Mouse (Mus musculus) liver, embryonic 11.5 days (tissue): ENCODE data around the gene Reep6. TPM values are rescaled to one million over a fixed set of nuclear protein-coding genes. Genes with fewer than 3 reads are reported as not detected.

Source experiments
- ATAC-seq: fragments of 200-750 bp; cut with Nextera tagmentation; replicated peaks from 2 replicates; pipeline ENCODE4 v1.8.0; 2017; ENCODE audit warnings: moderate number of reproducible peaks, mild to moderate bottlenecking, moderate TSS enrichment, moderate library complexity; ENCODE audit not compliant: low FRiP score
- DNase-seq: peaks from one replicate; pipeline ENCODE4 v3.0.0-alpha.2; 2017; ENCODE audit warnings: low spot score
- H3K27ac ChIP-seq: fragments of 300-500 bp; sonication (generic); 2 replicates; pipeline ENCODE4 v1.5.1; 2014; ENCODE audit warnings: mild to moderate bottlenecking, low read depth, low read length, control low read depth
- H3K27me3 ChIP-seq: fragments of 300-500 bp; sonication (generic); replicated peaks from 2 replicates; pipeline ENCODE4 v1.6.1; 2014; ENCODE audit warnings: low read length, mixed read lengths; ENCODE audit not compliant: control insufficient read depth, insufficient read depth
- H3K36me3 ChIP-seq: fragments of 300-500 bp; sonication (generic); 2 replicates; pipeline ENCODE4 v1.6.1; 2014; ENCODE audit warnings: mild to moderate bottlenecking, low read length, moderate library complexity, mixed read lengths; ENCODE audit not compliant: control insufficient read depth, insufficient read depth
- H3K4me1 ChIP-seq: fragments of 300-500 bp; sonication (generic); replicated peaks from 2 replicates; pipeline ENCODE4 v1.6.1; 2014; ENCODE audit warnings: low read length, mixed read lengths; ENCODE audit not compliant: control insufficient read depth, insufficient read depth
- H3K4me2 ChIP-seq: fragments of 300-500 bp; sonication (generic); 2 replicates; pipeline ENCODE4 v1.6.1; 2014; ENCODE audit warnings: mild to moderate bottlenecking, control low read depth, moderate library complexity
- H3K4me3 ChIP-seq: fragments of 300-500 bp; sonication (generic); 2 replicates; pipeline ENCODE4 v1.5.1; 2014; ENCODE audit warnings: low read depth, low read length, control low read depth
- H3K9ac ChIP-seq: fragments of 300-500 bp; sonication (generic); 2 replicates; pipeline ENCODE4 v1.6.1; 2014; ENCODE audit warnings: low read depth, low read length, control low read depth
- H3K9me3 ChIP-seq: fragments of 300-500 bp; sonication (generic); 2 replicates; pipeline ENCODE4 v1.6.1; 2016; ENCODE audit warnings: low read length, inconsistent platforms, mixed read lengths; ENCODE audit not compliant: control insufficient read depth
- WGBS: fragments of 180-500 bp; shearing (Covaris S2); extraction: QIAGEN DNeasy Blood & Tissue Kit; methylation state at CpG from one replicate; pipeline ENCODE4 v1.1.7; 2014; 5-methylcytosine and 5-hydroxymethylcytosine counted together
- polyA plus RNA-seq: library from polyadenylated mRNA; unstranded; fragments of >200 nt; fragmentation: Nextera tagmentation; extraction: Ambion mirVana; gene quantifications from 2 replicates; pipeline ENCODE4 v1.2.1, GENCODE M21; 2014

Gene Reep6
- polyA plus RNA-seq, 1 experiment from 2014 or later: 76.1 TPM

DNA sequence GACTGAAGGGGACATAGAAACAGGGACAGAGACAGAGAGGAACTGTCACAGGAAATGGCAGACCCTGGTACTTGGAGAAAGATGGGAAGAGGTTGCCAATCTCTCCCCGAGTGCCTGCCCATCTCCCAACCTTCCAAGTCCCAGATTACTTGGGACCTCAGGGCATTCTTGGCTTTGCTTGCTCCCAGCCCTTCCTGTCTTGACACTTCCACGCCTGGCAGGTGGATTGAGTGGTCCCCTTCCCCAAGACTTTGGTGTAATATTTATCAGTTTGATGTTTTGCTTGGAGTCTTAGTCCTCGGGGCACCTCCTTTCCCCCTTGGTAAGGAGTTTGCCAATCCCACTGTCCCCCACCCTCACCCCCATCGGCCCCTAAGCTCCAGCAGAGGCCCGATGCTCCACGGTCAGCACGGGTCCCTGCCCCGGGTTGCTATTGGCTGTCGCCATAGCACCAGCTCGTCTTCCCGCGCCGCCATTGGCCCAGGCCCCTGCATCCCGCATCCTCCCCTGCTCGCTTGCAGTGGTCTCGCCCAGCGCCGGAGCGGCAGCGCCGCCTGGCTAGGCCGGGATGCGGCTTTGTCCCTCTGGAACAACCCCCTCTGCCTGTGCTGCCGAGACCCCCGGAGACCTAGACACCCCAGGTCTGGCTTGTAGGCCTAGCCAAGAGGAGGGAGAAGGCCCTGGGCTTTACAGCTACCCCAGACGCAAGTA, 31.0 kb upstream of the Reep6 start:
- no peaks in the 10 kb centered on the region for H3K9me3 ChIP-seq
- no peak overlapping the region for H3K4me3 ChIP-seq
- H3K27ac ChIP-seq: no peak overlapping the region
- no peak overlapping the region for H3K9ac ChIP-seq
- ATAC-seq: no peak
- H3K36me3 ChIP-seq: peaks cover 11% of the 10 kb centered on the region
- no peak for DNase-seq
- H3K4me2 ChIP-seq: no peak overlapping the region
- peaks cover 20% of the 10 kb centered on the region for H3K4me1 ChIP-seq
- H3K27me3 ChIP-seq: peaks cover 58% of the 10 kb centered on the region
- WGBS: 7% methylated on average over 26 of the region's 26 CpGs

DNA sequence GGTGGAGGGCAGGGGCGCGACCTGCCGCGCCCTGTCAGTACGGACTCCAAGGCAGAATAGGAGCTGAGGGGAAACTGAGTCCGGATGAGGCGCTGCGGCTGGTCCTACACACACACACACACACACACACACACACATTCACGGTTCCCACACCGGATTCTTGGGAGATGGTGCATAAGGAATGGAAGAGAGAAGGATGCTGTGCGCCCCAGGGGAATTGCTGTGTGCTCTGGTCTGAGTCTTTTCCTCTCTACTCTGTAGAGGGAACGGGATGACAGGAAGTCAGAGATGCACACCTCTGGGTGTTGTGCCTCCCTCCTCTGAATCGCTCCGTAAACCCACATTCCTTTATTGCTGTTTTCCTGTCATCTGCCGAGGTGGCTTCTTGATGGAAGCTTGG, 30.5 kb upstream of the Reep6 start:
- H3K27me3 ChIP-seq: peaks cover 61% of the 10 kb centered on the region
- peaks cover 14% of the 10 kb centered on the region for H3K4me1 ChIP-seq
- no peak for DNase-seq
- no peak overlapping the region for H3K4me2 ChIP-seq
- no peak overlapping the region for H3K4me3 ChIP-seq
- H3K9me3 ChIP-seq: no peaks in the 10 kb centered on the region
- ATAC-seq: no peak
- no peak overlapping the region for H3K27ac ChIP-seq
- H3K36me3 ChIP-seq: peaks cover 5% of the 10 kb centered on the region
- no peak overlapping the region for H3K9ac ChIP-seq
- 23% methylated on average over 15 of the region's 15 CpGs for whole genome bisulfite sequencing

DNA sequence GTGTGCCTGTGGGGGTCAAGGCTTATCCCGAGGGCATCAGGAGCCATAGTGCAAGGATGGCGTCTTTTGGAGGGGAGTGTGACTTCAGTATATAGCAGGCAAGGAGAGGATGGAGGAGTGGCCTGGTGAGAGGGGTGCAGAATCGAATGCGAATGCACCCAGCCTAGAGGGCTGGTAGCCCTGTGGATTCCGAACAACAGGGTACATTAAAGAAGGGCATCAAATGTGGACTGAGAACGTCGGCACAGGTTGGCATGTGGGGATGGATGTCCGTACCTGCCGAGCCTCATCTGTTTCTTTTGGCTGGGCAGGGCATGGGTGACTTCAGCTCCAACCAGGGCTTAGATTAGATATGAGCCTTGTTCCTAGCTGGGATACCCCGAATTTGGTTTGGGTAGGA, 29.9 kb upstream of the Reep6 start:
- Histone ChIP-seq H3K9ac (no peak overlapping the region), H3K36me3 (no peaks in the 10 kb centered on the region), H3K4me3 (no peak overlapping the region), H3K4me1 (peaks cover 10% of the 10 kb centered on the region), H3K9me3 (no peaks in the 10 kb centered on the region), H3K4me2 (no peak overlapping the region), H3K27ac (no peak overlapping the region), H3K27me3 (peaks cover 66% of the 10 kb centered on the region)
- no peak for DNase-seq
- ATAC-seq: no peak
- WGBS: 48% methylated on average over 10 of the region's 10 CpGs

DNA sequence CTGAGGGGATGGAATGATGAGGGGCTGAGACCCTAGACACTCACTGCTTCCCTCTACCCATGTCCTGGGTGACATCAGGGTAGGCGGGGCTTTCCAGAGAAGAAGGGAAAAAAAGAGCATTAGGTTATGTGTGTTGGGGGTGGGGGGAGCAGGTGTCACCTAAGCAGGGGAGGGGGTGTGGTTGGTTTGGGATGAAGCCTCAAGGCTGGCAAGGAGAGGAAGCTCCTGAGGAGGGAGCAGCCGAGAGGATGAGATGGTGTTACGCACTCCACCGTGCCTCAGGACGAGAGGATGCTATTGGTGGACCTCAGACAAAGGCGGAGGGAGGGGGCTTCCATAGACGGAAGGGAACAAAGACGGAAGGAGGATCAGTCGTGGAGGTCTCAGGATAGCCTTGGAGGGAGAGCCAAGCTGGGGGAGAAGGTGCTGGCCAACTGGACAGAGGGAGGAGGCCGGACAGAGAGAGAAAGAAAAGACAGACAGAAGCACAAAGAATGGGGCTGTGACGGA, 29.0 kb upstream of the Reep6 start:
- Histone ChIP-seq H3K36me3 (no peaks in the 10 kb centered on the region), H3K9ac (no peak overlapping the region), H3K27ac (no peak overlapping the region), H3K27me3 (peaks cover 75% of the 10 kb centered on the region), H3K4me3 (no peak overlapping the region), H3K4me2 (no peak overlapping the region), H3K4me1 (peaks cover 6% of the 10 kb centered on the region), H3K9me3 (no peaks in the 10 kb centered on the region)
- ATAC-seq (no peak), DNase-seq (no peak)
- 28% methylated on average over 11 of the region's 11 CpGs for WGBS

DNA sequence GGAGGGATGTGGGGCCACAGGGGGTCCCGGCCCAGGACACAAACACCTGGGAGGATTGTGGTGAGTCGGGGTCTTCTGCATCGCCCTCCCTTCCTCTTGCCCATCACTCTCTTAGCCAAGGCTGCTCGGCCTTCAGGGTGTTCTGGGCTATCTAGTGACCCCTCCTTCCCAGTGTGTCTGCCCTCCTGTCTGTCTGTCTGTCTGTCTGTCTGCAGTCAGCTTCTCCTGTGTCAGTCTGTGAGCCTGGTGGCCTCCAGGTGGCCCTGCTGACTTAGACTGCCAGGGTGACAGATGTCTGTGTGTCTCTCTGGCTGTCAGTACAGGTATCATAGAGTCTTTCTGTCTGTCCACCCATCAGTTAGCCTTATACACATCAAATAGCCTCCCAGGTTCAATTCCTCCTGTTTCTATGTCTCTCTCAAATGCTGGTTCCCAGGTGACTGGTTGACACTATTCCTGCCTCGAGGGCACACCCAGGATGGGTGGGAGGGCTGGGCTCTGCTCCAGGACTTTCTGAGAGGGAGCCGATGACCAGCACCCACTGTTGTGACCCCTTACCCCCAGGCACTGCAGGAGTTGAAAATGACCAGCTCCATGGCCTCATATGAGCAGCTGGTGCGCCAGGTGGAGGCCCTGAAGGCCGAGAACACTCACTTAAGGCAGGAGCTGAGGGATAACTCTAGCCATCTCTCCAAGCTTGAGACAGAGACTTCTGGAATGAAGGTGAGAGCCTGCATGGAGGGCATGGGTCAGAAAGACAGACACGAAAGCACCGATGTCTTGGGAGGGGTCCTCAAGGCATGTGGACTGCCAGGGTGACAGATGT, 28.3 kb upstream of the Reep6 start:
- Histone ChIP-seq H3K4me3 (no peak overlapping the region), H3K4me2 (no peak overlapping the region), H3K4me1 (peaks cover 3% of the 10 kb centered on the region; the same call in 1 of the 2 replicates), H3K36me3 (no peaks in the 10 kb centered on the region), H3K9ac (no peak overlapping the region), H3K27ac (no peak overlapping the region), H3K27me3 (peaks cover 83% of the 10 kb centered on the region), H3K9me3 (no peaks in the 10 kb centered on the region)
- ATAC-seq: no peak
- WGBS: 78% methylated on average over 10 of the region's 10 CpGs
- DNase-seq: no peak

DNA sequence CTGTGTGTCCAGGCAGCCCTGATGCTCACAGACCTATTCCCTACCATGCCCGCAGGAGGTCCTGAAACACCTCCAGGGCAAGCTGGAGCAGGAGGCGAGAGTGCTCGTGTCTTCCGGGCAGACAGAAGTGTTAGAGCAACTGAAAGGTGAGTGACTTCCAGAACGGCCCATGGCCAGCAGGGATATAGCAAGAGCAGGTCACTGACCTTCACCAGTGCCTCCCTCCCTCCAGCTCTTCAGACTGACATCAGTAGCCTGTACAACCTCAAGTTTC, 27.7 kb upstream of the Reep6 start:
- no peaks in the 10 kb centered on the region for H3K36me3 ChIP-seq
- H3K27me3 ChIP-seq: peaks cover 88% of the 10 kb centered on the region
- peaks cover 3% of the 10 kb centered on the region; the same call in 1 of the 2 replicates for H3K4me1 ChIP-seq
- H3K9me3 ChIP-seq: no peaks in the 10 kb centered on the region
- no peak overlapping the region for H3K4me3 ChIP-seq
- ATAC-seq (no peak), DNase-seq (no peak)
- H3K27ac ChIP-seq: no peak overlapping the region
- no peak overlapping the region for H3K4me2 ChIP-seq
- WGBS: 58% methylated on average over 5 of the region's 5 CpGs
- no peak overlapping the region for H3K9ac ChIP-seq

DNA sequence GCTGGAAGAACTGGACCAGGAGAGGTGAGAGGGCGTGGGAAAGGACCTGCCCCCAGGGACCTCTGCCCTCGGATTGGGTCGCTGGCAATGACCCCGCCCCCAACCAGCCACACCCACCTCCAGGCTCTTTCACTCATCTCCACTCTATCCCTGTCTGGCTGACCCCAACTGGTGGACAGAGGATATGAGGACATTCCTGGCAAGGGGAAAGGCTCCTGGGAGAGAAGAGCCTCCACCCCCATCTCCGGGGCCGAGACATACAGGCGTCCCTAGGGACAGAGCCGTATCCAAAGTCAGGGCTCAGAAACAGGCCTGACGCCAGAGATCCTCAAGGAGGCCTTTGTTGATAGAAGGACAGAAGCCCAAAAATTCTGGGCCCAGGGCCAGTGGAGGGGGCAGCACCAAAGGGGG, 27.3 kb upstream of the Reep6 start:
- H3K4me3 ChIP-seq: no peak overlapping the region
- WGBS: 26% methylated on average over 9 of the region's 9 CpGs
- H3K36me3 ChIP-seq: no peaks in the 10 kb centered on the region
- DNase-seq (no peak), ATAC-seq (no peak)
- H3K9me3 ChIP-seq: no peaks in the 10 kb centered on the region
- peaks cover 3% of the 10 kb centered on the region; the same call in 1 of the 2 replicates for H3K4me1 ChIP-seq
- no peak overlapping the region for H3K27ac ChIP-seq
- H3K4me2 ChIP-seq: no peak overlapping the region
- H3K27me3 ChIP-seq: peaks cover 91% of the 10 kb centered on the region
- H3K9ac ChIP-seq: no peak overlapping the region

DNA sequence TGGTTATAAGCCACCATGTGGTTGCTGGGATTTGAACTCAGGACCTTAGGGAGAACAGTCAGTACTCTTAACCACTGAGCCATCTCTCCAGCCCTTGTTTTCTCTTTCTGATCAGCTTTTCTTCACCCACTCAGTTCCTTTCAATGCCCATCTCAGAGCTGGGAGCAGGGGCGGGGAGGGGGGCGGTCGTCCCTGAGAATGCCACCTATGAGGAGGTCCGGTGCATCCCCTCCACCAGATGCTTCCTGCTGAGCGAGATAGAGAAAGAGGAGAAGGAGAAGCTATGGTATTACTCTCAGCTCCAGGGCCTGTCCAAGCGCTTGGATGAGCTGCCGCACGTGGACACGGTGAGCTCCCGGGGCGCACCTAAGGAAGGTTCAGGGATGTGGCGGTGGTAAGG, 25.3 kb upstream of the Reep6 start:
- Histone ChIP-seq H3K9me3 (no peaks in the 10 kb centered on the region), H3K4me1 (peaks cover 3% of the 10 kb centered on the region; the same call in 1 of the 2 replicates), H3K27ac (no peak overlapping the region), H3K4me3 (peak overlapping the region; percentile 37), H3K27me3 (peaks cover 80% of the 10 kb centered on the region), H3K36me3 (no peaks in the 10 kb centered on the region), H3K4me2 (peak overlapping the region; percentile 70), H3K9ac (no peak overlapping the region)
- 12% methylated on average over 12 of the region's 12 CpGs for WGBS
- ATAC-seq: peak; percentile 27; the same call in 1 of the 2 replicates
- no peak for DNase-seq
